Mouse (Mus musculus): Measurements from ENCODE around the gene Gzmc.
"Not testable (repeated sequence)": the region's sequence is repeated elsewhere in the genome, so short reads cannot be mapped to it uniquely, and the experiment has no call there.

Gzmc gene

DNA sequence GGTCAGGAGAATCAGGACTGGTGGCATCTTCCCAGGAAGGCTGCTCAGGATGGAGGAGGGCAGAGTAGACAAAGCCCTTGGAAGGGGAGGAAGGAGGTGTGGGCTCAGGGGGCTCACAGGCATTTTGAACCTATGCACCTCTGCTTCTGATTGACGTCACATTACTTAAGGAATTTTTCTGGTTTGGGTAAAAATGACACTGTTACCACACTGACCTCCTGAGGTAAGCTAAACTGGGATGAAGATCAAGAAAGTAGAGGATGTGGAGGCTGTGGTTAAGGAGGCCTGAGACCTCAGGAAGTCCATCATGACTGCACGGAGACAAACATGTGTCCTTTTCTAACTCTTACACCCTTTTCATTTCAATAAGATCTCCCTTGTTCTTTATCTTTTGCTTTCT is at the start of gene Gzmc:
Gene Gzmc (minus strand): TSS at position 101 of the 400 bp plus-strand sequence.
- in situ Hi-C loops (cut with MseI, MboI): no loop called here

DNA sequence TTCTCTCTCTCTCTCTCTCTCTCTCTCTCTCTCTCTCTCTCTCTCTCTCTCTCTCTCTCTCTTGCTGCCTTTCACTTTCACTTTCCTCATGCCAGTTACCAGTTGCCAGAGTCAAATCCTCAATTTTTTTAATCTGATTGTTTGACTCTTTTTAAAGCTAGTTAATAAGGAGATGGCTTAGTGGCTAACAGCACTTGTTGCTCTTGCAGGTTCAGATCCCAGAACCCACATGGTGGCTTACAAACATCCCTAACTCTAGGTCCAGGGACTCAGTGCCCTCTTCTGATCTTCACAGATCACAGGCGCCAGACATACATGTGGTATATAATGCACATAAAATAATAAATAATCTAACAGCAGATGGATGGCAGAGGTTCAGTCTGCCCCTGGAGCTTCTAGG is 49.4 kb upstream of the Gzmc start:
- in situ Hi-C loops (cut with MseI, MboI): no loop called here

DNA sequence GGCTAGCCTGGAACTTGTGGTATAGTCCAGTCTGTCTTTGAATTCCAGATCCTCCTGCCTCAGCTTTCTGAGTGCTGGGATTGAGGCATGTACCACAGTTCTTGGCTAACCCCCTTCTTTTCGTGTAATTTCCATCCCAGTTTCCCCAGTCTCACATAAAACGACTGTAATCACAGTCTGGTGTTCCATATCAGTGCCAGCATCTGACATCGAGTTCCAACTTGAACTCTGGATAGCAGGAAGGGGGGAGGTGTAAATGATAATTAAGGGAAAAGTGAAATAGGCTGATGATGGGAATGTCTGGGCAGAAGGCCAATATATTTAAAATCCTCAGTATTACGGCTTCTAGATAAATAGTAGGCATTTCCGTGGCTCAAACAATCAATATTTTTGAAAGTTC is 46.6 kb upstream of the Gzmc start:
- in situ Hi-C loops (cut with MseI, MboI): no loop called here

DNA sequence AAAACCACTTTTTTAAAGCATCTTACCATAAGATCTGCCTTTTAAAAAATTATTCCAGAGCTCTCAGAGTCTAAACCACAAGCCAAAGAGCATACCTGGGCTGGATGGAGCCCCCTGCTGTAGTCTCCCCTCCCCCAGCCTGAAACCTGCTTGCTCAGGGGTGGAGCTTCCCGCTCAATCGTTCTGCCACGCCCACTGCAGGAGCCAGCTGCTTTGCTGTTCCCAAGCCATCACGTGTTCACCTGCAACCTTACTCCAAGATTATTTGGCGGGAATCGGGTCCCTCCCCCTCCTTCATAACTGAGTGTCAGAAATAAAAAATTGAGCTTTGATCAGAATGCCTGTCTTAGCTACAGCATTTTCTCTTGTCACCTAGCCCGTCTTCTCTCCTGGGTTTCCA is 44.2 kb upstream of the Gzmc start:
- in situ Hi-C loops (cut with MseI, MboI): not testable (repeated sequence)

DNA sequence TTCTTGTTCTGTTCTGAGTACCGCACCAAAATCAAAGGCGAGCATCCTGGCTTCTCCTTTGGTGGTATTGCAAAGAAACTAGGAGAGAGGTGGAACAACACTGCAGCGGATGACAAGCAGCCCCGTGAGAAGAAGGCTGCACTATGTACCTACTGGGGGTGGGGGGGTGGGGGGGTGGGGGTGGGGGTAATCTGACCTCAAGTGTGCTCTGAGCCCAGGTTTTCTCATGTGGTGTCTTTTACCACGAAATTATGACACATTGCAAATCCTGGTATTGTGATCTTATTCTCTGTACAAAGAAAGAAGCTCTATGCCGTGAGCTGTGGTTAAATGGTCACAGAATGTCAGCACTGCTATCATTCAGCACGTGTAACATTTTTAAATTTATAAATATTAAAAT is 41.6 kb upstream of the Gzmc start:
- in situ Hi-C loops (cut with MseI, MboI): not testable (repeated sequence)

DNA sequence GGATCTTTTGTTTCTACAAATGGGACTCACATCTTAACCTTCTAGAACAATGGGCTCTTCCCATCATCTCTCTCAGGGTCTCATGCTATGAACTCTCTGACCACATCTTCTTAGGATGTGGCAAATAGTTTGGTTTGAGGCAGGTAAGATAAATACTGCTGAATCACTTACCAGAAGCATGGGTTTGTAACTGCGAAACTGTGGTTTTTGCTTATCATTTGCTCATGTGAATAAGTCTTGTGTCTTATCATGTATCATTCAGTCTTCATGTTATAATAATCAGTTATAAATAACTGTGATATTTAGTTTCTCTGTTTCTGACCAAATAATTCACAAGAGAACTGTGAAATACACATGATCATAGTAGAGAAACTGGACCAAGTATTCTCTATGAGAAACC is 31.7 kb upstream of the Gzmc start:
- in situ Hi-C loops (cut with MseI, MboI): no loop called here

DNA sequence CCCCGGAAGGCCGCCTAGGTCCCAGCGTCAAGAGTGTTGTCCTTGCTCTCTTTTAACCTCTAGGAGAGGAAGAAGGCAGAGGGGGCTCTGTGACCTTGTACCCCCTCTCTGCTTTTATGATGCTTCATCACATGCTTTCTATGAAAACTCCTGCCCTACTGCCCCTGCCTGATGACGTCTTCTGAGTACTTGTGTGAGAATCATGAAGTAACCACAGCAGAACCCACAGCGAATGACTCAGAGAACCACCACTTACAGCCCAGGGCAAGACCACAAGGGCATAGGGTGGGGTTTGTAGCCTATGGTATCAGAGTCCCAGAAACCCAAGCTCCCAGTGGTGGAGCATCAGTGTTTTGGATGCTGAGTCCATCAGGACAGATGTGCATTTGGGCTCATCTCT is 27.7 kb upstream of the Gzmc start, which contains the start of gene Gzmb:
Gene Gzmb (minus strand): TSS at position 108 of the 400 bp plus-strand sequence.
- in situ Hi-C loops (cut with MseI, MboI): no loop called here

DNA sequence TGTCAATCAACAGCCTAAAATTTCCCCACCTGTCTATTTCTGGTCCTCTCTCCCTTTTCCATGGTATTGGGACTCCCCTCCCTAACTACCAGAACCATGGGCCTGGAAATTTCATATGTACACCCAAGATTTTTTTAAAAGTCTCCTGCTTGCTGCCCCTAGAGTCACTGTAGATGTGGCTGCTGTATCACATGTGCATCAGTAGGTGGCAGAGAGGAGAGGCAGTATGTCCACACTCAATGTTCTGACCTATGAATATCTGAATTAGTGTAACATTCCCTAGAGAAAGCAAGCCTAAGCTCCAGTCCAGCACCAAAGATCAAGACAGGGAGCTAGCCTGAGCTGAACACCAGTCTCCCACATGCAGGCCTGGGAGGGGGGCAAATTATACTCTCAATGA is 6.0 kb upstream of the Gzmc start:
- in situ Hi-C loops (cut with MseI, MboI): no loop called here

DNA sequence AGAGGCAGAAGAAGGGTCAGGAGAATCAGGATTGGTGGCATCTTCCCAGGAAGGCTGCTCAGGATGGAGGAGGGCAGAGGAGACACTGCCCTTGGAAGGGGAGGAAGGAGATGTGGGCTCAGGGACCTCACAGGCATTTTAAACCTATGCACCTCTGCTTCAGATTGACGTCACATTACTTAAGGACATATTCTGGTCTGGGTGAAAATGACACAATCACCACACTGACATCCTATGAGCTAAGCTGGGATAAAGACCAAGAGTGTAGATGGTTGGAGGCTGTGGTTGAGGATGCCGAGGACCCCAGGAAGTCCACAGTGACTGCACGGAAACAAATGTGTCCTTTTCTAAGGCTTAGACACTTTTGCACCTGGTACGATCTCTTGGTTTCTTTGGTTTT is 23.1 kb downstream of the Gzmc start, which contains the start of gene Gzmf:
Gene Gzmf (minus strand): TSS at position 101 of the 400 bp plus-strand sequence.
- in situ Hi-C loops (cut with MseI, MboI): no loop called here

DNA sequence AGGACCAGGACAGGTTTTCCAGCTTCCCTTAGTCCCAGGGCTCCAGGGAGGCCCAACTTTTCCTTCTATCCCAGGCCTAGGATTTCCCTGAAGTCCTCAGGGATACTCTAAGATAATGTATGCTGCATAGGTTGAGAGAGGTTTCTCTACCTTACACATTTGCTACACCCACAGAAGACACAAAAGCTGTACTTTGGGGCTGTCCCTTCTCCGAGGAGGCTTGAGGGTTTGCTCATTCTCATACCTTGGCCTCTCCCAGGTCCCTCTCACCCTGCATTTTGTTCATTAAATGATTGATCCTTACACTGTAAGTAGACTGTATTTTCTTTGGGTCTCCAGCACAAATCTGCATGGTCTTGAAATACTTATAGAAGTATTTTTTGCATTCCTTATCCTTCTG is 28.8 kb downstream of the Gzmc start:
- in situ Hi-C loops (cut with MseI, MboI): loop anchor here (10.0 kb wide), 2 partner anchors 89 to 99 kb away; no protein-coding TSS in a partner anchor

DNA sequence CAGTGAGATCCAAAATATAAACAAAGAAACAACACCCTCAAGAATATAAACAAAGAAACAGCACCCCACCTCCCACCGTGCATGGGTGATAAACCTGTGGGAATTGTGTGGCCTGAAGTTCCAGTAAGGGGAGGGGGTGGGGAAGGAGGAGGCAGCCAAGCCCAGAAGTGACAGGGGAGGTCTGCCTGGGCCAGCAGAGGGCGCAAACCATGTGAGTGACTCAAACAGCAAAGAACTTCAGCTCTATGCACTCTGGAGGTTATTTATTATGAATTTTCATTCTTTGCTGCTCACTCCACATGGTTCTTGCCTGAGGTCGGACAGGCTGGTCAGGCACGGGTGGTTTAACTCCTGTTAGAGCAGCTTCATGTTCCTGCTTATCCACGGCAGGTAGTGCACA is 29.4 kb downstream of the Gzmc start:
- in situ Hi-C loops (cut with MseI, MboI): loop anchor here (10.0 kb wide), 2 partner anchors 90 to 100 kb away; no protein-coding TSS in a partner anchor

DNA sequence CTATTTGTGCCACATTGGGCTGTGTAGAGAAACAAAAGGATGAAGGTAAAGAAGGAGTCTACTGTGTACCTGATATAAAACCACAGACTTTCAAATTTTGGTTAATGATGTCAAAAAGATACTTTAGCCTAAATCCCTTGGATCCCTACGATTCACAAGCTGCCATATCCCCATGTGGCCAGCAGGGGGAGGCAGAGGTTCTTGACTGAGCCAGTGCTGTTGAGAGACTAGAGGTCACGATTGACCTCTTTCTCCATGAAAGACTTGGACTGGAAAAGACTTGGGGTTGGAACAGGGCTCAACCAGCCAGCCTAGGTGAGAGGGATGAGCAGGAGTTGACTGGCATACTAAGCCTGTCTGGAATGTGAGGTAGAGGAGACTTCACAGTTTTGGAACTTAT is 30.5 kb downstream of the Gzmc start:
- in situ Hi-C loops (cut with MseI, MboI): loop anchor here (10.0 kb wide), 2 partner anchors 91 to 101 kb away; no protein-coding TSS in a partner anchor

DNA sequence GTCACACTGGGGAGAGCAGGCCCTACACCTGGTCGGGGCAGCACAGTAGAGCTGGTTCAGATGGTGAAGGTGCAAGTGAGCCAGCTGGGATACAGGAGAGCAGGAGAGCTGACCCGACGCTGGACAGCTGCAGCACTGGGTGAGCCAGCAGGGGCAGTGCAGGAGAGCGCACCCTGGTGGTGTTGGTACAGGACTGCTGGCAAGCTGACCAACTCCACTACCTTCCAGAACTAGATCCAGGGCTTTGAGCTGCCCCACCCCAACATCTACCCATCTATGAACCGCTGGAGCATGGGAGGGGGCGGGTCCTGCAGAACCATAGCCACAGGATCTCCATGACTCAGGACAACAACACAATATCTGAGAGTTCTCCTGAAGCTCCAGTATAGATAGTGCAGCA is 47.5 kb downstream of the Gzmc start:
- in situ Hi-C loops (cut with MseI, MboI): no loop called here

DNA sequence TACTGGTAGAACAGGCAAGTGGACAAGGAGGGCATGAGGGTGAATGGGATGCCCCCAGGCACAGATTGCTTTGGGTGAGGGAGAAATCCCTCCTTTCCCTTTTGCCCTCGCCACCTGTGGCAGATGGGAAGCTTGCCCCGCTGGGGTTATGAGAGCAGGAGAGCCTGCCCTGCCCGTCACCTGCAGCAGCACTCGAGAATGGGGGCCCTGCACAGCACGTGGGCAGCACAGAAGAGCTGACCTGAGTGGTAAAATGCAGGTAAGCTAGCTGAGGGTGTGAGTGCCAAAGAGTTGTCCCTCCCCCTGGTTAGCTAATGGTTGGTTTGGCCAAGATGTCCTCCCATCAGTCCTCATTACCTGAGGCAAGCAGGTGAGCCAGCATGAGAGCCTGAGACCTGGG is 47.9 kb downstream of the Gzmc start:
- in situ Hi-C loops (cut with MseI, MboI): no loop called here
